In the genomic region with DNA sequence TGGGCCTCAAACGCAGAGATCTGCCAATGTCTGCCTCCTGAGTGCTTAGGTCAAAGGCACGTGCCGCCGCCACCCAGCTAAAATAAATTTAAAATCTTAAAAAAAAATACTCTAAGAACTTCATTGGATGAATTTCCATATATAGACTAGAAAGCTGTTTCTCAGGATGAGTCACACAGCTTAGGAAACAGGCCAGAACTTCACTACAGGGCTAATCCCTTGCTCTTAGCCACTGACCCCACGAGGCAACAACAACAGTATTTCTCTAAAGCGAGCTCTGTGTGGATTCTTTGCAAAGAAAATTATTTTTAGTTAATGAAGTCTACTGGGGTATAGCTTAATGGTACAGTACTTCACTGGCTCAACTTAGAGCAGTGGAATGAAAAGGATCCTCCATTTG, we compare ENCODE assay signal across 31 mouse cellular contexts. TPM values are rescaled to one million over a fixed set of nuclear protein-coding genes. Genes with fewer than 3 reads are reported as not detected.
A peak's percentile ranks its signal among the peaks of the same experiment; 100 is the strongest.
DNase-seq lines count a peak whose midpoint lies in the region; ATAC-seq and TF ChIP-seq lines count a peak whose summit lies in the region.
"Had no signal": no experiment of that assay in that cellular context is flagged by ENCODE, and none has a peak within 500 bp of the region (broad histone marks: within the 10 kb centered on the region; RNA-seq: fewer than 3 reads in every experiment).

No protein-coding gene starts in this region.

- peak overlapping the region; percentile 86 for H3K27ac ChIP-seq in embryonic fibroblast, embryonic 13.5 days (ENCODE audit: insufficient read depth, low read length)
- H3K27ac ChIP-seq in stomach, postnatal 0 days (replicated peaks) = peak overlapping the region; percentile 70
- H3K27ac ChIP-seq: embryonic facial prominence, embryonic 13.5 days; forebrain, embryonic 12.5 days; heart, embryonic 10.5 days; heart, embryonic 15.5 days; hindbrain, embryonic 12.5 days; hindbrain, postnatal 0 days; kidney, postnatal 0 days; limb, embryonic 12.5 days; liver, embryonic 15.5 days; midbrain, embryonic 13.5 days; neural tube, embryonic 13.5 days had no signal

- H3K4me1 ChIP-seq in embryonic fibroblast, embryonic 13.5 days (ENCODE audit: control insufficient read depth, insufficient read depth, low read length) = no peaks in the 10 kb centered on the region
- H3K4me1 ChIP-seq in stomach, postnatal 0 days (replicated peaks; ENCODE audit: control insufficient read depth, insufficient read depth) = no peaks in the 10 kb centered on the region
- H3K4me1 ChIP-seq: embryonic facial prominence, embryonic 13.5 days; forebrain, embryonic 12.5 days; heart, embryonic 15.5 days; hindbrain, embryonic 12.5 days; limb, embryonic 12.5 days; midbrain, embryonic 13.5 days; neural tube, embryonic 13.5 days had no signal

- intact Hi-C loops in left cerebral cortex, postnatal 4 days (cut with DNase I) = loop anchor here (2.0 to 5.0 kb wide), 2 partner anchors 71 to 131 kb away; no protein-coding TSS in a partner anchor

- H3K36me3 ChIP-seq in stomach, postnatal 0 days (ENCODE audit: control insufficient read depth, insufficient read depth, low read length) = no peaks in the 10 kb centered on the region
- H3K36me3 ChIP-seq: embryonic facial prominence, embryonic 13.5 days; forebrain, embryonic 12.5 days; G1E; heart, embryonic 10.5 days; heart, embryonic 15.5 days; hindbrain, embryonic 12.5 days; limb, embryonic 12.5 days; liver, embryonic 15.5 days; midbrain, embryonic 13.5 days; neural tube, embryonic 13.5 days had no signal

- TF ChIP-seq EP300 in stomach, postnatal 0 days (optimal IDR thresholded peaks at IDR 0.05) = no peak

- no peak for TF ChIP-seq CTCF in embryonic fibroblast, embryonic 13.5 days (IDR thresholded peaks at IDR 0.05; ENCODE audit: borderline replicate concordance, insufficient read depth, low read length)
- TF ChIP-seq CTCF in stomach, postnatal 0 days (IDR thresholded peaks at IDR 0.05; ENCODE audit: low read depth) = no peak

- ATAC-seq in stomach, postnatal 0 days (ENCODE audit: low FRiP score, low TSS enrichment) = peak; percentile 21; the same call in 1 of the 2 replicates

- no peaks in the 10 kb centered on the region for H3K9me3 ChIP-seq in stomach, postnatal 0 days (ENCODE audit: control insufficient read depth, low read length)
- H3K9me3 ChIP-seq: embryonic facial prominence, embryonic 13.5 days; forebrain, embryonic 12.5 days; G1E; heart, embryonic 10.5 days; heart, embryonic 15.5 days; hindbrain, embryonic 12.5 days; limb, embryonic 12.5 days; liver, embryonic 15.5 days; midbrain, embryonic 13.5 days; neural tube, embryonic 13.5 days had no signal

- no peak for TF ChIP-seq POLR2A in embryonic fibroblast, embryonic 13.5 days (IDR thresholded peaks at IDR 0.05; ENCODE audit: low read depth, low read length)

- no peaks in the 10 kb centered on the region for H3K27me3 ChIP-seq in stomach, postnatal 0 days (ENCODE audit: control insufficient read depth, insufficient read depth, low read length)
- H3K27me3 ChIP-seq: embryonic facial prominence, embryonic 13.5 days; forebrain, embryonic 12.5 days; hindbrain, embryonic 12.5 days; limb, embryonic 12.5 days; liver, embryonic 15.5 days; midbrain, embryonic 13.5 days; neural tube, embryonic 13.5 days had no signal

- no peak overlapping the region for H3K4me3 ChIP-seq in embryonic fibroblast, embryonic 13.5 days (ENCODE audit: insufficient read depth, low read length)
- H3K4me3 ChIP-seq in stomach, postnatal 0 days (ENCODE audit: low read depth, low read length) = no peak overlapping the region
- H3K4me3 ChIP-seq: embryonic facial prominence, embryonic 13.5 days; erythroblast, embryonic 14.5 days; forebrain, embryonic 12.5 days; heart, embryonic 10.5 days; heart, embryonic 15.5 days; hindbrain, embryonic 12.5 days; limb, embryonic 12.5 days; liver, embryonic 15.5 days; midbrain, embryonic 13.5 days; neural tube, embryonic 13.5 days had no signal

- H3K9ac ChIP-seq in stomach, postnatal 0 days (ENCODE audit: low read length) = no peak overlapping the region
- H3K9ac ChIP-seq: embryonic facial prominence, embryonic 13.5 days; forebrain, embryonic 12.5 days; forebrain, postnatal 0 days; heart, embryonic 15.5 days; hindbrain, embryonic 12.5 days; limb, embryonic 12.5 days; liver, embryonic 15.5 days; lung, embryonic 14.5 days; midbrain, embryonic 13.5 days; neural tube, embryonic 13.5 days had no signal

- WGBS in stomach, postnatal 0 days = 45% methylated on average over 6 of the region's 6 CpGs

- H3K4me2 ChIP-seq in stomach, postnatal 0 days (replicated peaks; ENCODE audit: low read depth) = no peak overlapping the region
- H3K4me2 ChIP-seq: embryonic facial prominence, embryonic 13.5 days; forebrain, embryonic 12.5 days; heart, embryonic 15.5 days; hindbrain, embryonic 12.5 days; limb, embryonic 12.5 days; liver, embryonic 15.5 days; lung, embryonic 14.5 days; midbrain, embryonic 13.5 days; neural tube, embryonic 13.5 days had no signal

- DNase-seq in 416B (ENCODE audit: low read depth) (peak; percentile 46), NIH3T3 (ENCODE audit: low read depth) (peak; percentile 81), adipocyte (ENCODE audit: low spot score) (no peak)
- no peak for DNase-seq in stomach, postnatal 0 days (ENCODE audit: low spot score)
- DNase-seq in left cerebral cortex, postnatal 4 days = no peak
- DNase-seq in cerebellum, postnatal 36 days = no peak

RNA-seq across cellular contexts. Expression of gene Timm8a2, which starts 26.9 kb away (rescaled TPM):
- polyA plus RNA-seq in embryonic fibroblast, embryonic 13.5 days (2011; ENCODE audit: insufficient read length, low read depth, missing spikeins) = not detected in 2 replicates
- not detected in 2 replicates for polyA plus RNA-seq in stomach, postnatal 0 days (2015; fragmentation: Nextera tagmentation; extraction: Ambion mirVana)
- under 1 TPM in 1 of 2 experiments, not detected in 1; 0.44 TPM for total RNA-seq in left cerebral cortex, postnatal 4 days (2021)
- total RNA-seq: adrenal gland, adult 2 months; adrenal gland, postnatal 4 days; common myeloid progenitor, adult 5-6 weeks; forebrain, postnatal 0 days; G1E; gastrocnemius, postnatal 14 days; heart, postnatal 36 days; hindbrain, postnatal 0 days; liver, adult 2 months; megakaryocyte-erythroid progenitor cell, adult 5-6 weeks had no signal
- polyA plus RNA-seq: adrenal gland, adult 2 months; C2C12; embryonic facial prominence, embryonic 13.5 days; erythroblast, embryonic 14.5 days; forebrain, embryonic 12.5 days; forebrain, postnatal 0 days; heart, embryonic 10.5 days; heart, embryonic 15.5 days; hindbrain, embryonic 12.5 days; hindbrain, postnatal 0 days; intestine, embryonic 16.5 days; kidney, postnatal 0 days; limb, embryonic 12.5 days; liver, adult 2 months; liver, embryonic 15.5 days; lung, embryonic 14.5 days; midbrain, embryonic 13.5 days; neural tube, embryonic 13.5 days had no signal

RNA-seq across cellular contexts. Expression of gene Tm9sf2, which starts 45.5 kb away (rescaled TPM):
- 155 and 161 TPM in 2 replicates for polyA plus RNA-seq in embryonic fibroblast, embryonic 13.5 days (2011; ENCODE audit: insufficient read length, low read depth, missing spikeins)
- polyA plus RNA-seq in stomach, postnatal 0 days (2015; fragmentation: Nextera tagmentation; extraction: Ambion mirVana) = 145 and 151 TPM in 2 replicates
- 10 to 100 TPM; 68.4 to 71.7 TPM for total RNA-seq in left cerebral cortex, postnatal 4 days (2021)

Comparison
In these comparisons a context has a peak if more than half of its experiments do, and no peak if none do; other contexts are left out.
1. DNase-seq: peak in 416B (single experiment) and NIH3T3 (single experiment); none in stomach, postnatal 0 days (single experiment), adipocyte (single experiment), left cerebral cortex, postnatal 4 days (single experiment) and cerebellum, postnatal 36 days (0 of 2).